Mouse (Mus musculus) neural tube, embryonic 13.5 days (tissue): ENCODE results near the gene Dkk3. TPM values are rescaled to one million over a fixed set of nuclear protein-coding genes. Genes with fewer than 3 reads are reported as not detected.

ENCODE experiments used
- ATAC-seq: fragments of 200-750 bp; cut with Nextera tagmentation; 2 replicates; pipeline ENCODE4 v1.8.0; 2017; ENCODE audit warnings: low read depth, mild to moderate bottlenecking, moderate TSS enrichment, moderate library complexity
- H3K27ac ChIP-seq: fragments of 300-500 bp; sonication (generic); replicated peaks from 2 replicates; pipeline ENCODE4 v1.5.1; 2015; ENCODE audit warnings: moderate library complexity, mild to moderate bottlenecking, inconsistent platforms
- H3K27me3 ChIP-seq: fragments of 300-500 bp; sonication (generic); 2 replicates; pipeline ENCODE4 v1.6.1; 2015; ENCODE audit warnings: mild to moderate bottlenecking, inconsistent platforms
- H3K36me3 ChIP-seq: fragments of 300-500 bp; sonication (generic); 2 replicates; pipeline ENCODE4 v1.6.1; 2015; ENCODE audit warnings: mild to moderate bottlenecking, inconsistent platforms
- H3K4me1 ChIP-seq: fragments of 300-500 bp; sonication (generic); replicated peaks from 2 replicates; pipeline ENCODE4 v1.6.1; 2015; ENCODE audit warnings: inconsistent platforms
- H3K4me2 ChIP-seq: fragments of 300-500 bp; sonication (generic); 2 replicates; pipeline ENCODE4 v1.6.1; 2015; ENCODE audit warnings: inconsistent platforms, mild to moderate bottlenecking, moderate library complexity
- H3K4me3 ChIP-seq: fragments of 300-500 bp; sonication (generic); 2 replicates; pipeline ENCODE4 v1.5.1; 2015; ENCODE audit warnings: mild to moderate bottlenecking, inconsistent platforms
- H3K9ac ChIP-seq: fragments of 300-500 bp; sonication (generic); 2 replicates; pipeline ENCODE4 v1.6.1; 2015; ENCODE audit warnings: moderate library complexity, mild to moderate bottlenecking, inconsistent platforms
- H3K9me3 ChIP-seq: fragments of 300-500 bp; sonication (generic); 2 replicates; pipeline ENCODE4 v1.6.1; 2016; ENCODE audit warnings: inconsistent platforms
- WGBS: fragments of 180-500 bp; shearing (Covaris S2); methylation state at CpG from one replicate; pipeline ENCODE4 v1.1.7; 2015; 5-methylcytosine and 5-hydroxymethylcytosine counted together
- polyA plus RNA-seq: library from polyadenylated mRNA; unstranded; fragments of >200 nt; fragmentation: Nextera tagmentation; extraction: Ambion mirVana; gene quantifications from 2 replicates; pipeline ENCODE4 v1.2.1, GENCODE M21; 2015

Dkk3 gene
- polyA plus RNA-seq, 1 experiment from 2014 or later: 22.5 TPM

GRCm38 (mm10) chr7:112125625-112126260, 33.1 kb downstream of the Dkk3 start:
- WGBS: 86% methylated on average over 7 of the region's 7 CpGs
- Histone ChIP-seq H3K9me3 (no peaks in the 10 kb centered on the region), H3K4me3 (no peak overlapping the region), H3K9ac (no peak overlapping the region), H3K4me2 (no peak overlapping the region), H3K4me1 (peaks cover 5% of the 10 kb centered on the region; the same call in 1 of the 2 replicates), H3K36me3 (no peaks in the 10 kb centered on the region), H3K27ac (no peak overlapping the region), H3K27me3 (no peaks in the 10 kb centered on the region)
- ATAC-seq: no peak

DNA sequence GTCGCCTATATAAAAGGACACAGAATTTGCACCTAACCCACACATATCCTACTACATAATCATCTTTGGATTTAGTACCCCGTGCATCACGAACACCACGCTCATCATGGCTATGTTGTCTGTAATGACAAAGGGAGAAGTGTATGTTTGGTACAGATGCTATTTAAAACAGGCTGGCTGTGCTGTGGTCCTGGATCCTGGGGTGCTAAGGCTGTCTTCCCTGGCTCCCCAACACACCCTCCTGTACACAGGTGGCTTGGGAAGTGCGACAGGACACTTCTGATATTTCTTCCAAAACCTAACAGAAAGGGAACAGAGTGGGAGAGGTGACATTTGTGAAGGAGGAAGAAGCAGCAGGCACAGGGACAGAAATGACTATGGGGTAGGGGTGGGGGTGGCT, 35.2 kb downstream of the Dkk3 start:
- Histone ChIP-seq H3K27ac (no peak overlapping the region), H3K9ac (no peak overlapping the region), H3K4me2 (no peak overlapping the region), H3K36me3 (no peaks in the 10 kb centered on the region), H3K4me3 (no peak overlapping the region), H3K4me1 (peaks cover 5% of the 10 kb centered on the region; the same call in 1 of the 2 replicates), H3K9me3 (no peaks in the 10 kb centered on the region), H3K27me3 (no peaks in the 10 kb centered on the region)
- WGBS: 88% methylated on average over 5 of the region's 5 CpGs
- ATAC-seq: no peak

- Histone ChIP-seq H3K4me3 (no peak overlapping the region), H3K27me3 (no peaks in the 10 kb centered on the region), H3K4me1 (peaks cover 5% of the 10 kb centered on the region; the same call in 1 of the 2 replicates), H3K36me3 (no peaks in the 10 kb centered on the region), H3K9me3 (no peaks in the 10 kb centered on the region), H3K4me2 (no peak overlapping the region), H3K27ac (no peak overlapping the region; the same call in 1 of the 2 replicates), H3K9ac (no peak overlapping the region)
- 82% methylated on average over 11 of the region's 11 CpGs for WGBS
- no peak for ATAC-seq
Observed at GRCm38 (mm10) chr7:112121866-112122500, 36.9 kb downstream of the Dkk3 start.

DNA sequence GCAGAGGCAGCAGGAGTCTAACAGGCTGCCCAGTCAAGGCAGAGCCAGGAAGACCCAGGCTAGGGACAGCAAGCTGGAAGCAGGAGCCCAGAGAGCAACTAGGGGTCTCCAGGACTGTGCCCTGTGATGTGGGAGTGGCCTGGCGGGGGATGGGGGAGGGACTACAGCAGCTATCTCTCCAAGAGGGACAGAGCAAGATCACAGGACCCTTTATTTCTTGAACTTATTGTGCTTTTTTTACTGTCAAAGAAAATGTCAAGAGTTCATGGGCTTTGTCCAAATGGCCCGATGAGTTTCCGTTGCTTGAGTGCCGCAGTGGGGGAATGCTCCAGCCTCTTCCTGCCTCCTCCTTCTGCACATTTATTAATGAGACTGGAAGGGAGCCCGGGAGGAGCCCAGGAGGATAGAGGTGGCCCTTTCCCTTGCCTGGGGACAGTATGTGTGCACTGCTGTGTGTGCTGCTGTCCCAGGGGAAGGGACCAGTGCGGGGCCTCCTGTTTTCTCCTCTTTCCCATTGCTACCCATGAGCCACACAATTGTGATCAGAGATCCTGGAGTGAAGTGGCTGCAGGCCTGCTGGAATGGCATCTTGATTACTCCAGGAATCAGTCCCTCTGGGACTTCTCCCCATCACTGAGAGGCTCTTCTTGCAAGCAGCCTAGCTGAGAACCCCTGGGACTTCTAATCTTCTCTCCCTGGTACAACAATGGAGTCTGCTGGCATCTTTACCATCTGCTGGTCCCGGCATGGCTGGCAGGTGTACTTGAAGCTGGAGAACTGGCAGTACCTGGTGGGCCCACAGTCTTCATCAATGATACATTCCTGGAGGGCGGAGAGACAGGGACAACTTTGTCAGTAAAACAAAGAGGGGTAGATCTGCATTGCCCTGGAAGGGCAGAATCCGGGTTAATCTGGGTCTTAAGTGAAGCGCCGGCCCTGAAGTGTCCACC, 37.7 kb downstream of the Dkk3 start:
- Histone ChIP-seq H3K9ac (no peak overlapping the region), H3K9me3 (no peaks in the 10 kb centered on the region), H3K27ac (no peak overlapping the region; the same call in 1 of the 2 replicates), H3K4me2 (no peak overlapping the region), H3K27me3 (no peaks in the 10 kb centered on the region), H3K4me3 (no peak overlapping the region), H3K36me3 (no peaks in the 10 kb centered on the region), H3K4me1 (peaks cover 5% of the 10 kb centered on the region; the same call in 1 of the 2 replicates)
- ATAC-seq: no peak
- WGBS: 70% methylated on average over 11 of the region's 11 CpGs

DNA sequence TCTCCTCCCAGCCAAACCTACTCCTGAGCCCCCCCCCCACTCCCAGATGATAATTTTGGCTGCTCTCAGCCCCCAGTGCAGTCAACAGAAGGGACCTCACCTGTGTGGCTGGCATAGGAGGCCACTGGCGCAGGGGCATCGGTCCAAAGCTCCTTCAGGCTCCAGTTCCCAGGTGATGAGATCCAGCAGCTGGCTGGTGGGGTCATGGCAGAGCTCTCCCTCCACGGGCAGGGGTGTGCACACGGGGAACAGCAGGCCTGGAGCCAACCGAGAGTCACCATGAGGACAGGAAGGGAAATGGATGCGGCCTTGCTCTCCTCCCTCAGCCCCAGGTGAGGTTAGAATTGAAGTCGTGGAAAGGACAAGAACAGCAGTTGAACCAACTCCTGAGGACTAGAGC, 39.6 kb downstream of the Dkk3 start:
- ATAC-seq: no peak
- no peak overlapping the region for H3K4me3 ChIP-seq
- no peak overlapping the region for H3K4me2 ChIP-seq
- H3K36me3 ChIP-seq: peaks cover 3% of the 10 kb centered on the region
- H3K9me3 ChIP-seq: no peaks in the 10 kb centered on the region
- no peak overlapping the region for H3K27ac ChIP-seq
- 0 out of 2 replicates have a peak, but pooled peaks cover 5% of the 10 kb centered on the region for H3K4me1 ChIP-seq
- H3K27me3 ChIP-seq: no peaks in the 10 kb centered on the region
- WGBS: 80% methylated on average over 7 of the region's 7 CpGs
- H3K9ac ChIP-seq: no peak overlapping the region

DNA sequence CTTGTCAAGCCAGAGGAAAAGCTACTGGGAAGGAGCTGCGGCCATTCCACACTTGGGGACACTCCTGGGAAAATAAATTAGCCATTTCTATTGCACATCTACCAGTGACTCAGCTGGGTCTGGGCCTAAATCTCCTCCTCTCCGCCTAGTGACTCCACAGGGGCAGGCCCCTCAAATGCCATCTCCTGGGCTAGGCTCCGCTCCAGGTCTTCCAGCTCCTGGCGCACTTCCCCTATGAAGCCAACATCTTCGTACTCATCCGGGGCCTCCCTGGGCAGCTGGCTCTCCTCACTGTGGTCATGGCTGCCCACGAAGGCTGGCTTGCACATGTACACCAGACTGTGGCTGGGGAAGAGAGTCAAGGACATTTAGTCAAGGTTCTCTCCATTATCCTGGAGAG, 40.8 kb downstream of the Dkk3 start:
- ATAC-seq: no peak
- Histone ChIP-seq H3K27me3 (no peaks in the 10 kb centered on the region), H3K36me3 (peaks cover 8% of the 10 kb centered on the region), H3K4me2 (no peak overlapping the region), H3K9me3 (no peaks in the 10 kb centered on the region), H3K4me1 (0 out of 2 replicates have a peak, but pooled peaks cover 5% of the 10 kb centered on the region), H3K9ac (no peak overlapping the region), H3K4me3 (no peak overlapping the region), H3K27ac (no peak overlapping the region)
- 84% methylated on average over 7 of the region's 7 CpGs for WGBS

- ATAC-seq: no peak
- no peak overlapping the region for H3K27ac ChIP-seq
- H3K9me3 ChIP-seq: no peaks in the 10 kb centered on the region
- H3K4me2 ChIP-seq: no peak overlapping the region
- 85% methylated on average over 7 of the region's 7 CpGs for WGBS
- no peak overlapping the region for H3K4me3 ChIP-seq
- H3K4me1 ChIP-seq: 0 out of 2 replicates have a peak, but pooled peaks cover 5% of the 10 kb centered on the region
- no peaks in the 10 kb centered on the region for H3K27me3 ChIP-seq
- H3K9ac ChIP-seq: no peak overlapping the region
- H3K36me3 ChIP-seq: peaks cover 14% of the 10 kb centered on the region
Observed at GRCm38 (mm10) chr7:112117501-112117900, 41.4 kb downstream of the Dkk3 start.

GRCm38 (mm10) chr7:112110638-112111372, 48.1 kb downstream of the Dkk3 start:
- 91% methylated on average over 19 of the region's 19 CpGs for WGBS
- no peak for ATAC-seq
- no peaks in the 10 kb centered on the region for H3K4me1 ChIP-seq
- H3K9me3 ChIP-seq: no peaks in the 10 kb centered on the region
- H3K27me3 ChIP-seq: no peaks in the 10 kb centered on the region
- H3K4me2 ChIP-seq: no peak overlapping the region
- no peak overlapping the region for H3K27ac ChIP-seq
- no peak overlapping the region for H3K4me3 ChIP-seq
- H3K9ac ChIP-seq: no peak overlapping the region
- peaks cover 73% of the 10 kb centered on the region for H3K36me3 ChIP-seq

GRCm38 (mm10) chr7:112108757-112109156, 50.1 kb downstream of the Dkk3 start:
- no peaks in the 10 kb centered on the region for H3K27me3 ChIP-seq
- ATAC-seq: no peak
- H3K27ac ChIP-seq: no peak overlapping the region
- H3K4me2 ChIP-seq: no peak overlapping the region
- no peaks in the 10 kb centered on the region for H3K9me3 ChIP-seq
- peaks cover 82% of the 10 kb centered on the region for H3K36me3 ChIP-seq
- H3K9ac ChIP-seq: no peak overlapping the region
- H3K4me1 ChIP-seq: no peaks in the 10 kb centered on the region
- no peak overlapping the region for H3K4me3 ChIP-seq

- H3K4me3 ChIP-seq: no peak overlapping the region
- no peak overlapping the region for H3K27ac ChIP-seq
- no peaks in the 10 kb centered on the region for H3K27me3 ChIP-seq
- WGBS: 90% methylated on average over 5 of the region's 5 CpGs
- H3K9ac ChIP-seq: no peak overlapping the region
- no peak for ATAC-seq
- peaks cover 89% of the 10 kb centered on the region for H3K36me3 ChIP-seq
- H3K4me1 ChIP-seq: no peaks in the 10 kb centered on the region
- H3K4me2 ChIP-seq: no peak overlapping the region
- H3K9me3 ChIP-seq: no peaks in the 10 kb centered on the region
Observed at GRCm38 (mm10) chr7:112103816-112104215, 55.0 kb downstream of the Dkk3 start.

DNA sequence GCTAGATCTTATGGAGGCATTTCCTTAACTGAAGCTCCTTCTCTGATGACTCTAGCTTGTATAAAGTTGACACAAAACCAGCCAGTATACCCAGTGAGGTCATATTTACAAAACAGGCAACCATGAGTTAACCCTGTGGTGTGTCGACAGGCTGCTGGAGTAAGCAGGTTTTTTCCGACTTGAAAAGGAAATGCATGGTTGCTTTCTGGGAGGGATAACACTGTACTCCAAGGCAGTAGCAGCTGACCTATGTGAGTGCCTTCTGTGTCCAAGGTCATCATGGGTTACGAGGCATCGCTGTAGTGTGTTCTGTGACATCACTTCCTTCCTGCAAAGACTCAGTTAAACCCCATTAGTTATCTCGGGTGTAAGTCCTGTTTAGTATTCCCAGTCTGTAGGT, 55.9 kb downstream of the Dkk3 start:
- Histone ChIP-seq H3K27ac (no peak overlapping the region), H3K9ac (no peak overlapping the region), H3K9me3 (no peaks in the 10 kb centered on the region), H3K4me2 (no peak overlapping the region), H3K4me3 (no peak overlapping the region), H3K27me3 (no peaks in the 10 kb centered on the region), H3K4me1 (no peaks in the 10 kb centered on the region), H3K36me3 (peaks cover 90% of the 10 kb centered on the region)
- 87% methylated on average over 5 of the region's 5 CpGs for WGBS
- ATAC-seq: no peak
